Mouse (Mus musculus) lung, postnatal 0 days (tissue): Measurements from ENCODE around the gene Gm8122.
"Not testable (repeated sequence)": the region's sequence is repeated elsewhere in the genome, so short reads cannot be mapped to it uniquely, and the experiment has no call there.

Experiments
- CTCF ChIP-seq: IDR thresholded peaks from 2 replicates; pipeline ENCODE4 v1.5.1; 2016; ENCODE audit warnings: antibody characterized with exemption, mild to moderate bottlenecking
- EP300 ChIP-seq: IDR thresholded peaks from 2 replicates; pipeline ENCODE4 v1.6.1; 2016; ENCODE audit warnings: antibody characterized with exemption, mild to moderate bottlenecking, control low read depth

DNA sequence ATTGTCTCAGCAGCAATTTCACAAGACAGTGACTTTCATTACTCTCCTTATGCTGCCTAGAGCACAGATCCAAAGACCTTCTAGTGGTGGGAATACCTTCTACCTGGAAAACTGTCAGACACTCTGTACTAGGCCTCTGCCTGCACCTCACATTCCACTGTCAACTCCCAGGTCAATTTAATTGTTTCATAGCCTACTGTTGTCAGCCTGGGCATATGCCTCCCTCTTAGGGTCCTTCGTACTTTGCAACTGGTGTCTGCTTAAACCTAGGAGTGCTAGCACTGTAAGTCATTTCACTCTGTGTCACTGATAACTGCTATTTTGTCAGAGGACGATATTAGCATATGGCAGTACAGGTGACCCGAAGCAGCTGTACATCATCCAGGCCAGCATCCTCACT, 34.1 kb upstream of the Gm8122 start:
- TF ChIP-seq CTCF, EP300: not testable (repeated sequence)
